Mouse (Mus musculus): ENCODE data around the gene Bok.
A peak's percentile ranks its signal among the peaks of the same experiment; 100 is the strongest.
"Not testable (repeated sequence)": the region's sequence is repeated elsewhere in the genome, so short reads cannot be mapped to it uniquely, and the experiment has no call there.

The Bok gene

GRCm38 (mm10) chr1:93685401-93686244, at the start of gene Bok:
TSS of gene Bok (plus strand) at chr1:93685660.
- DNase-seq (ENCODE audit: low spot score), result peak; percentile 97

GRCm38 (mm10) chr1:93636211-93636897, 49.1 kb upstream of the Bok start:
- no peak for DNase-seq (ENCODE audit: low spot score)

- DNase-seq (ENCODE audit: low spot score), result no peak
Observed at GRCm38 (mm10) chr1:93641978-93642377, 43.5 kb upstream of the Bok start.

GRCm38 (mm10) chr1:93642692-93643091, 42.8 kb upstream of the Bok start:
- DNase-seq (ENCODE audit: low spot score), result no peak

DNA sequence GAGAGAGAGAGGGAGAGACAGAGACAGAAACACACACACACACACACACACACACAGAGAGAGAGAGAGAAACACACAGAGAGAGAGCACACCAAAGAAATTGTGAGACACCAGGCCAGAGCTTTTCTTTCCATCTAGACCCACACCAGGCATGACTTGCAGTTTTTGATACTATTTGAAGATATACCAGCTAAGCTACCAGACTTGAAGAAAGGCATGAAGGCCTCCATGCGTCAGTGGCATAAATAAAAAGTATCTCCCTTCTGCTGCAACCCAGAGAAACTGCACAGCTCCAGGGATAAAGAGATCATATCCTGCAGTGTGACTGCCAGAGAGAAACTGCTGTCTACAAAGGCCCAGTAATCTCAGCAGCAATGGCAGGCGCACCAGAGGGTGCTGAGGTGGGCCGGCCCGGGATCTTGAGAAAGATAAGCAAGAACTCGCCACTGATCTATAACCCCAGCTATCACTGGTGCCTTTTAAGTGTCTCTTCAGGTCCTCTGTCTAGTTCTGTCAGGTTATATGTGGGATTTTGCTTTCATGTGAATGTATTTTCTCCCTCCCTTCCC, 35.8 kb upstream of the Bok start:
- DNase-seq (ENCODE audit: low spot score), result no peak

- DNase-seq (ENCODE audit: low spot score), result no peak
Observed at GRCm38 (mm10) chr1:93654275-93654674, 31.2 kb upstream of the Bok start.

- no peak for DNase-seq (ENCODE audit: low spot score)
Observed at GRCm38 (mm10) chr1:93654798-93655197, 30.7 kb upstream of the Bok start.

GRCm38 (mm10) chr1:93656325-93657024, 29.0 kb upstream of the Bok start:
- DNase-seq (ENCODE audit: low spot score), result no peak

GRCm38 (mm10) chr1:93657025-93657360, 28.5 kb upstream of the Bok start:
- DNase-seq (ENCODE audit: low spot score), result no peak

DNA sequence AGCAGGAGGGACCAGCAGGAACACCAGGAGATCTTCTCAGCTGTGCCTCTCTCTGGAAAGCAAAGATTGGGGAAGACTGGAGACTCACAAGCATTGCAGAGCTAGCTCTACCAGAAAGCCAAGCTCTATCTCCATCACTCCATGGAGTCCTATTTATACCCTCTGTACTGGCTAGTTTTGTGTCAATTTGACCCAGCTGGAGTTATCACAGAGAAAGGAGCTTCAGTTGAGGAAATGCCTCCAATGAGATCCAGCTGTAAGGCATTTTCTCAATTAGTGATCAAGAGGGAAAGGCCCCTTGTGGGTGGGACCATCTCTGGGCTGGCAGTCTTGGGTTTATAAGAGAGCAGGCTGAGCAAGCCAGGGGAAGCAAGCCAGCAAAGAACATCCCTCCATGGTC, 26.9 kb upstream of the Bok start, which contains the start of gene Stk25:
TSS of gene Stk25 (minus strand) at position 101 of the 400 bp plus-strand sequence.
- not testable (repeated sequence) for DNase-seq (ENCODE audit: low spot score)

DNA sequence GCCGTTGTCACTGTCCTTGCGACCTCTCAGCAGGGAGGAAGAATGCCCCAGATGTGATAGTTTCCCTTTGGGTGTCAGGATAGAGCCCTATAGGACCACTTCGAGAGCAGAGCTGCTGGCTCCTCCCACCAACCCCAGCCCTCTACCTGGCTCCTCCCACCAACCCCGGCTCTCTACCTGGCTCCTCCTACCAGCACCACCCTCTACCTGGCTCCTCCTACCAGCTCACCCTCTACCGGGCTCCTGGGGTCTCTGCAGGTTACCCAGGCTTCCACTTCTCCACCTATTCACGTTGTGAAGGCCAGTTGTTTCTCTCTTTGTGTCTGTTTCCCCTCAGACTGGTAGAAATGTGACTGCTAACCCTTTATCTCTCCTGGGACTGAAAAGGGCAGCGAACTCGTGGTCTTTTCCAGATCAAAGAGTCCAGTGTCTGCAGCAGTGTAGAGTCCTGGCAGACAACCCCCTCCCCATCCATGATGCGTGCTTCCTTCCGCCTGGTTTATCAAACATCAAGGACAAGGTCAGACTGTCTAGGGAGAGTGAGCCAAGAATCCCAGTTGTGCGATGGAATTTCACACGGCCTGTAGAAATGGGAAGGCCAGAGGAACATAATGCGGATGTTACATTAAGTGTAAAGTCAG, 17.6 kb upstream of the Bok start:
- peak; percentile 73 for DNase-seq (ENCODE audit: low spot score)

GRCm38 (mm10) chr1:93668791-93669548, 16.5 kb upstream of the Bok start:
- DNase-seq (ENCODE audit: low spot score), result peak; percentile 89

- no peak for DNase-seq (ENCODE audit: low spot score)
Observed at GRCm38 (mm10) chr1:93669941-93670340, 15.5 kb upstream of the Bok start.

GRCm38 (mm10) chr1:93672682-93673081, 12.8 kb upstream of the Bok start:
- DNase-seq (ENCODE audit: low spot score), result no peak

- DNase-seq (ENCODE audit: low spot score), result peak; percentile 64
Observed at GRCm38 (mm10) chr1:93678386-93678785, 7.1 kb upstream of the Bok start.

DNA sequence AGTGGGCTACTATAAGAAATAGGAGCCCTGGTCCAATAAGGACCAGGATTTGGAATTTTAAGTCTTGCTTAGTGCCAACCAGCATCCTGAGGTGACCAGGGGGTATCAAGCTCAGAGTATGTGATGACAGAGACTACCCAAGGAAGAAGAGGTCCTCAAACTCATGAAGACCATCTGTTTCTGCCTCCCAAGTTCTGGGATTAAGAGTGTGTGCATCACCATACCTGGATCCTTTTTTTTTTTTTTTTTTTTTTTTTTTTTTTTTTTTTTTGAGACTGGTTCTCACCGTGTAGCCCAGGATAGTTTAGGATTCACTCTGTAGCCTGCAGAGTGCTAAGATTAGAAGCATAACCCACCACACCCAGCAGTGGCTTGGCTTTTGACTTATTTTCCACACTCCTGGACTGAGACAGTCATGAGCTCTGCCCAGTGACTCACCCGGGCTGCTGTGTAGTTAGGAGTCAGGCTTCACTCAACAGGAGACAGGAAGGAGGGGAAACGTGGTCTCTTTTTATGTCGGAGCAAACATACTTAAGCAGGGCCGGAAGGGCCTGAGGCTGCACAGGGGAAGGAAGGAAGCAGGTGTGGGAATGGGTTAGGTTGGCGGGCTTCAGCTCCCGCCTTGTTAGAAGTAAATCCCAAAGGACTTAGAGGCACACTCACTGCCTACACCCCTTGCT, 5.4 kb upstream of the Bok start:
- no peak for DNase-seq (ENCODE audit: low spot score)

DNA sequence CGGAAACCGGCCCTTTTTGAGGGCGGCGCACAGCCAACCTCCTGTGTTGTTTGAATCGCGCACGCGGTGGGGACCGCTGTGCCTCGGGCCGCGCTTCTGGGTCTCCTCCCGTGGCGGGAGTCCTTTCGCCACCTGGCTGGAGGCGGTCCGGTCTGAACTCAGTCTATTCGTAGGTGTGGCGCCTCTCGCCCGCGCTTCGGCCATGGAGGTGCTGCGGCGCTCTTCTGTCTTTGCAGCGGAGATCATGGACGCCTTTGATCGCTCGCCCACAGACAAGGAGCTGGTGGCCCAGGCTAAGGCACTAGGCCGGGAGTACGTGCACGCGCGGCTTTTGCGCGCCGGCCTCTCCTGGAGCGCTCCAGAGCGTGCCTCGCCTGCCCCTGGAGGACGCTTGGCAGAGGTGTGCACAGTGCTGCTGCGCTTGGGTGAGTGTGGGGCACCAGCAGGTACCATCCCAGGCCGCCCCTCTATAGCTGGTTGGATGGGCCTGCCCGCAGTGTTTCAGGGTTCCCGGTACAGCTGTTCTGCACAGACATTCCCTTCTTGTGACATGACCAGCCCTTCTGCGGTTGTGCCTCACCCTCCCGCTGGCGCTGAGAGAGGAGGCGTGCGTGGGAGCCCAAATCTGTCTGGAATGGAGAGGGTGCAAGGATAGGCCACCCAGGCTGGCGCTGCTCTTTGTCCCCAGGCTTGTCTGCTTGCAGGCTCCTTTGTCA, 943 bp downstream of the Bok start:
- peak; percentile 80 for DNase-seq (ENCODE audit: low spot score)

DNA sequence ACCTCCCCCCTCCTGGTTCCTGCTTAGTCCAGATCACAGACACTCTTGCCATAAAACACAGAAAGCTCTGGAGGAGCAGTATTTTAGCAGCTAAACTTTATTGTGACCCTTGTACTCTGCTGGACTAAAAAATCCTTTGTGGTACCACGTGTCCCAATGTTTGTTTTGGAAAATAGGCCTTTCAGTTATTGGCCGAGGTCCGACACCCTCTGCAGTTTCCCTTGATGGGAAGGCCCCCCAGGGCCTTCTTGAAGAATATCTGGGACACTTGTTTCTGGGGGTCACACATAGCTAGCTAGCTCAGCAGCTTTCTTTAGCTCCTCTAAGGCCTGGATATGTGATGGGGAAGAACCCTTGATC, 1.5 kb downstream of the Bok start:
- DNase-seq (ENCODE audit: low spot score), result peak; percentile 38

GRCm38 (mm10) chr1:93688154-93688553, 2.7 kb downstream of the Bok start:
- no peak for DNase-seq (ENCODE audit: low spot score)

GRCm38 (mm10) chr1:93689901-93690496, 4.5 kb downstream of the Bok start:
- no peak for DNase-seq (ENCODE audit: low spot score)
